Mouse (Mus musculus) bone marrow, adult 2 months (tissue): ENCODE measurements at regions not wholly inside any gene's neighbourhood (a gene's known extent, or its start where the extent isn't known, plus 50 kb on each side); places are given as distances from the start of the nearest gene placed in this dataset.

Experiments used
- CTCF ChIP-seq: fragments of 200-500 bp; IDR thresholded peaks from 2 replicates; pipeline ENCODE4 v1.5.1; 2011; ENCODE audit warnings: low read length, control low read depth; ENCODE audit not compliant: control insufficient read depth, insufficient read depth
- POLR2A ChIP-seq: fragments of 200-500 bp; IDR thresholded peaks from 2 replicates; pipeline ENCODE4 v1.6.1; 2011; ENCODE audit warnings: low read depth, mild to moderate bottlenecking, control low read depth, low read length, borderline replicate concordance; ENCODE audit not compliant: control insufficient read depth

GRCm38 (mm10) chr13:115751271-115751670, 558.2 kb downstream of the Isl1 start:
- TF ChIP-seq CTCF (no peak), POLR2A (no peak)
